Mouse (Mus musculus) embryonic fibroblast, embryonic 13.5 days (primary cell): ENCODE measurements around the gene Fbxo21.

ENCODE experiments used
- CTCF ChIP-seq: IDR thresholded peaks from 2 replicates; pipeline ENCODE4 v1.5.1; 2011; ENCODE audit warnings: mild to moderate bottlenecking, control low read depth, low read length, moderate library complexity, borderline replicate concordance; ENCODE audit not compliant: insufficient read depth
- POLR2A ChIP-seq: IDR thresholded peaks from 2 replicates; pipeline ENCODE4 v1.6.1; 2011; ENCODE audit warnings: low read depth, mild to moderate bottlenecking, control low read depth, low read length, moderate library complexity

DNA sequence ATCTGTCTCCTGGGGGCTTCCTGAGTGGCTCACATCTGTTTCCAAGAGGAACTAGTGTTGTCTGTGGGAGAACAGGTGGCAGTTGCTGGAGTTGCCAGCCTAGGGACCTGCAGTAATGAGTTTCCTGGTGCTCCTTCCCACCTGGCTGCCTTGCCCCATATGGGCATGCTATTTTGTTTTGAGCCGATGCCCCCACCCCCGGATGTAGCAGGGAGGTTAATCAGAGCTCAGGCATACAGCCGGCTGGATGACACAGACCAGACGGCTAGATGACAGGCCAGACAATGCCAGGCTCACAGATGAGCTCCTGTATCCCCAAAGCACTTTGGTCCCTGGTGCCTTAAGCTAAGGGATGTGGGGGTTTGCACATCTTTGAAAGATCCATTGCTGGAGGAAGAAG lies 56.8 kb downstream of the Fbxo21 start:
- TF ChIP-seq CTCF = no peak
- no peak for TF ChIP-seq POLR2A
